Mouse (Mus musculus) kidney, adult 2 months (tissue): ENCODE data around the gene Rab6b. TPM values are rescaled to one million over a fixed set of nuclear protein-coding genes. Genes with fewer than 3 reads are reported as not detected.

ENCODE experiments used
- DNase-seq: peaks from one replicate; pipeline ENCODE4 v3.0.0; 2021
- H3K27ac ChIP-seq: fragments of 200-500 bp; 2 replicates; pipeline ENCODE4 v1.5.1; 2012; ENCODE audit warnings: low read depth, low read length, control low read depth, inconsistent platforms; ENCODE audit not compliant: insufficient read depth
- H3K27me3 ChIP-seq: fragments of 200-500 bp; replicated peaks from 2 replicates; pipeline ENCODE4 v1.6.1; 2012; ENCODE audit warnings: mild to moderate bottlenecking, moderate library complexity, low read length, inconsistent platforms; ENCODE audit not compliant: control insufficient read depth, insufficient read depth
- H3K36me3 ChIP-seq: fragments of 200-500 bp; 2 replicates; pipeline ENCODE4 v1.6.1; 2012; ENCODE audit warnings: mild to moderate bottlenecking, moderate library complexity, low read length, inconsistent platforms; ENCODE audit not compliant: control insufficient read depth, insufficient read depth
- H3K4me1 ChIP-seq: fragments of 200-500 bp; 2 replicates; pipeline ENCODE4 v1.6.1; 2011; ENCODE audit warnings: low read length; ENCODE audit not compliant: control insufficient read depth, insufficient read depth
- H3K4me3 ChIP-seq: fragments of 200-500 bp; 2 replicates; pipeline ENCODE4 v1.5.1; 2011; ENCODE audit warnings: mild to moderate bottlenecking, low read depth, low read length, control low read depth; ENCODE audit not compliant: insufficient read depth
- CTCF ChIP-seq: fragments of 200-500 bp; conservative IDR thresholded peaks from 2 replicates; pipeline ENCODE4 v1.5.1; 2011; ENCODE audit warnings: low read depth, mild to moderate bottlenecking, control low read depth, low read length, moderate library complexity, mixed read lengths; ENCODE audit not compliant: insufficient read depth, insufficient read length
- POLR2A ChIP-seq: fragments of 200-500 bp; IDR thresholded peaks from one replicate; pipeline ENCODE4 v1.6.1; 2011; ENCODE audit warnings: low read depth, low read length, control low read depth
- WGBS: fragments of 180-500 bp; shearing (Covaris S2); methylation state at CpG from one replicate; pipeline ENCODE4 v1.1.7; 2018; 5-methylcytosine and 5-hydroxymethylcytosine counted together
- polyA plus RNA-seq: library from polyadenylated mRNA; depleted of rRNA; stranded (reverse); fragments of >200 nt; gene quantifications from 2 replicates; pipeline ENCODE4 v1.2.3, GENCODE M21; 2012

The Rab6b gene
- polyA plus RNA-seq, 1 experiment: 3.8 TPM

GRCm38 (mm10) chr9:103205786-103206185 lies 94.2 kb downstream of the Rab6b start:
- Histone ChIP-seq H3K36me3 (no peaks in the 10 kb centered on the region), H3K4me3 (no peak overlapping the region), H3K4me1 (peaks cover 3% of the 10 kb centered on the region; the same call in 1 of the 2 replicates), H3K27me3 (no peaks in the 10 kb centered on the region), H3K27ac (no peak overlapping the region)
- no peak for DNase-seq
- 94% methylated on average over 5 of the region's 5 CpGs for WGBS
- TF ChIP-seq CTCF (no peak), POLR2A (no peak)

- peak; percentile 77 for DNase-seq
- H3K4me3 ChIP-seq: no peak overlapping the region
Observed at GRCm38 (mm10) chr9:103207846-103208245, 96.3 kb downstream of the Rab6b start.

GRCm38 (mm10) chr9:103208802-103209423 lies 97.3 kb downstream of the Rab6b start:
- H3K36me3 ChIP-seq: no peaks in the 10 kb centered on the region
- TF ChIP-seq POLR2A: no peak
- no peak for TF ChIP-seq CTCF
- no peak overlapping the region for H3K4me3 ChIP-seq
- DNase-seq: no peak
- 72% methylated on average over 6 of the region's 6 CpGs for WGBS
- H3K27ac ChIP-seq: no peak overlapping the region
- H3K4me1 ChIP-seq: no peaks in the 10 kb centered on the region
- no peaks in the 10 kb centered on the region for H3K27me3 ChIP-seq

More at GRCm38 (mm10) chr9:103207846-103208245, 96.3 kb downstream of the Rab6b start:
- Histone ChIP-seq H3K27me3 (no peaks in the 10 kb centered on the region), H3K4me1 (no peaks in the 10 kb centered on the region), H3K36me3 (no peaks in the 10 kb centered on the region), H3K27ac (no peak overlapping the region)
- WGBS: 9% methylated on average over 16 of the region's 16 CpGs
- no peak for TF ChIP-seq POLR2A
- TF ChIP-seq CTCF: peak; percentile 93

- WGBS: 61% methylated on average over 28 of the region's 28 CpGs
- Histone ChIP-seq H3K4me1 (no peaks in the 10 kb centered on the region), H3K4me3 (peak overlapping the region; percentile 30), H3K27ac (no peak overlapping the region), H3K27me3 (no peaks in the 10 kb centered on the region), H3K36me3 (no peaks in the 10 kb centered on the region)
- DNase-seq: peak; percentile 19
- TF ChIP-seq CTCF (no peak), POLR2A (no peak)
Observed at GRCm38 (mm10) chr9:103212654-103213420, 101.2 kb downstream of the Rab6b start.

- no peaks in the 10 kb centered on the region for H3K36me3 ChIP-seq
- 59% methylated on average over 2 of the region's 2 CpGs for WGBS
- DNase-seq: no peak
- no peak overlapping the region for H3K4me3 ChIP-seq
- H3K4me1 ChIP-seq: no peaks in the 10 kb centered on the region
- no peak overlapping the region for H3K27ac ChIP-seq
- no peak for TF ChIP-seq POLR2A
- no peak for TF ChIP-seq CTCF
- H3K27me3 ChIP-seq: no peaks in the 10 kb centered on the region
Observed at GRCm38 (mm10) chr9:103213631-103214030, 102.0 kb downstream of the Rab6b start.

- TF ChIP-seq POLR2A: no peak
- no peak for TF ChIP-seq CTCF
- no peak overlapping the region for H3K27ac ChIP-seq
- H3K27me3 ChIP-seq: no peaks in the 10 kb centered on the region
- WGBS: 56% methylated on average over 6 of the region's 6 CpGs
- no peaks in the 10 kb centered on the region for H3K36me3 ChIP-seq
- no peaks in the 10 kb centered on the region for H3K4me1 ChIP-seq
- H3K4me3 ChIP-seq: no peak overlapping the region
- DNase-seq: no peak
Observed at GRCm38 (mm10) chr9:103214281-103214680, 102.7 kb downstream of the Rab6b start.

- no peaks in the 10 kb centered on the region for H3K4me1 ChIP-seq
- TF ChIP-seq POLR2A: no peak
- no peak for TF ChIP-seq CTCF
- H3K27me3 ChIP-seq: no peaks in the 10 kb centered on the region
- no peak overlapping the region for H3K27ac ChIP-seq
- no peak overlapping the region for H3K4me3 ChIP-seq
- 91% methylated on average over 7 of the region's 7 CpGs for WGBS
- no peak for DNase-seq
- no peaks in the 10 kb centered on the region for H3K36me3 ChIP-seq
Observed at GRCm38 (mm10) chr9:103224721-103225120, 113.1 kb downstream of the Rab6b start.
